Mouse (Mus musculus): ENCODE results near the gene Ppp1r3g. TPM values are rescaled to one million over a fixed set of nuclear protein-coding genes. Genes with fewer than 3 reads are reported as not detected.
A peak's percentile ranks its signal among the peaks of the same experiment; 100 is the strongest.

The Ppp1r3g gene
- polyA plus RNA-seq, 1 experiment from 2014 or later: 1.0 TPM

DNA sequence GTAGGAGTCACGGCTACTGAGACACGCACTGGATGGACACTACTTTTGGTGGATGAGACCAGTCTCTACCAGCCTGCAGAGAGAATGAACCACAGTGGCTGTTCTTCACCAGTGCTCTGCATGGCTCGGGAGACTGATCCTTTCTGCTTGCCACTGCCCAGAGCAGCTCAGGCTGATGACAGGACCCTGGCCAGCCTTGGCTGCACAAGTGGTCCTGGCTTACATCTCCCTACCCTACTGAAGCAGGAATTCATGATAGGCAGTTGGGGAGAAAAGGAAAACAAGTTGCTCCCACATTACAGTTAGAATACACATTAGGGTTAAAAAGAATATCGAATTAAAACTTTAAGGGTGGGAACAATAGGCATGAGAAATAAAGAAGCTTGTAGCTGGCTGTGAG lies 39.0 kb downstream of the Ppp1r3g start:
- 80% methylated on average over 4 of the region's 4 CpGs for whole genome bisulfite sequencing

GRCm38 (mm10) chr13:36000798-36001197 lies 42.2 kb downstream of the Ppp1r3g start:
- Histone ChIP-seq H3K4me3 (replicated peaks) (no peak overlapping the region), H3K27ac (no peak overlapping the region), H3K9me3 (replicated peaks) (no peaks in the 10 kb centered on the region), H3K4me2 (no peak overlapping the region), H3K27me3 (no peaks in the 10 kb centered on the region), H3K4me1 (0 out of 2 replicates have a peak, but pooled peaks cover 5% of the 10 kb centered on the region), H3K9ac (no peak overlapping the region), H3K36me3 (no peaks in the 10 kb centered on the region)
- ATAC-seq (replicated peaks; ENCODE audit: low FRiP score): no peak
- 73% methylated on average over 1 of the region's 1 CpGs for WGBS

More for the DNA sequence above, 39.0 kb downstream of the Ppp1r3g start:
- no peak overlapping the region for H3K4me2 ChIP-seq
- no peak overlapping the region for H3K4me3 ChIP-seq (replicated peaks)
- no peak for ATAC-seq (replicated peaks; ENCODE audit: low FRiP score)
- no peaks in the 10 kb centered on the region for H3K27me3 ChIP-seq
- no peaks in the 10 kb centered on the region for H3K36me3 ChIP-seq
- no peak overlapping the region for H3K27ac ChIP-seq
- no peak overlapping the region for H3K9ac ChIP-seq
- H3K4me1 ChIP-seq: 0 out of 2 replicates have a peak, but pooled peaks cover 5% of the 10 kb centered on the region
- H3K9me3 ChIP-seq (replicated peaks): no peaks in the 10 kb centered on the region

GRCm38 (mm10) chr13:36009981-36010380 lies 51.3 kb downstream of the Ppp1r3g start:
- H3K4me2 ChIP-seq: no peak overlapping the region
- no peaks in the 10 kb centered on the region for H3K36me3 ChIP-seq
- no peak overlapping the region for H3K27ac ChIP-seq
- 75% methylated on average over 2 of the region's 2 CpGs for WGBS
- H3K4me1 ChIP-seq: no peaks in the 10 kb centered on the region
- no peaks in the 10 kb centered on the region for H3K27me3 ChIP-seq
- H3K9ac ChIP-seq: no peak overlapping the region
- H3K9me3 ChIP-seq (replicated peaks): no peaks in the 10 kb centered on the region
- no peak for ATAC-seq (replicated peaks; ENCODE audit: low FRiP score)
- H3K4me3 ChIP-seq (replicated peaks): no peak overlapping the region

DNA sequence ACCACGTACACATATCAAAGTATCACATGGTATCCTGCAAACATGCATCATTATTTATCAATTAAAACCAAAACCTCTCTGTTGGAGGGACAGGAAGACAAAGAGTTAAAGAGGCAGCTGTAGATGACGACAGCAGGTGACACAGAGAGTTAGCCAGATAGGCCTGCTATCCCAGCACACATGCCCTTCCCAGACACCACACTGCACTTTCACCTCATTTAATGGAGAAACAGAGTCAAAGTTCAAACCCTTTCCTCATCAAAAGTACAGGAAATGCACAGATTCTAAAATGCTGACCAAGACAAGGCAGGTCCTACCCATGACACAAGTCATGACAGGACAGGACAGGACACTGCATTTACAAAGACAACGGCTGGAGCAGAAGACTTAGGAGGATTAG lies 57.0 kb downstream of the Ppp1r3g start:
- H3K4me3 ChIP-seq (replicated peaks): no peak overlapping the region
- WGBS: 66% methylated on average over 3 of the region's 3 CpGs
- no peak for ATAC-seq (replicated peaks; ENCODE audit: low FRiP score)

DNA sequence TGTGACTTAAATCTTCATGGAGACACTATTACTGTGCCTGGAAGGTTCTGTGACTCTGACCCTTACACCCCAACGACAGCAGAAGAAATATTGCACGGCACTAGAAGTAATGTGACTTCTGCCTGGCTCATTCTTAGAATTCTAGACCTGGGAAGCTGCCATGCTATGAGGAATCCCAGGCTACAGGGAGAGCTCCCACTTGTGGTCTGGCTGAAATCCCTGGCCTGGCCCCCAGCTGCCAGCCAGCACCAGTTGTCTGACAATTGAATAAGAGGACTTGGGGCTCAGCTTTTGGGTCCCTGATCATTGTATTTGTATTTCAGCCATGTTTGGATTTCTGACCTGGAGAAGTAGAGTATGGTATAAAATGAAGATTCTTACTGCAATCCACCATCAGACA lies 59.4 kb downstream of the Ppp1r3g start:
- no peak overlapping the region for H3K9ac ChIP-seq
- H3K27me3 ChIP-seq: no peaks in the 10 kb centered on the region
- no peak overlapping the region for H3K4me2 ChIP-seq
- ATAC-seq (replicated peaks; ENCODE audit: low FRiP score): no peak
- no peaks in the 10 kb centered on the region for H3K36me3 ChIP-seq
- WGBS: 60% methylated on average over 2 of the region's 2 CpGs
- no peak overlapping the region for H3K4me3 ChIP-seq (replicated peaks)
- H3K9me3 ChIP-seq (replicated peaks): no peaks in the 10 kb centered on the region
- no peak overlapping the region for H3K27ac ChIP-seq
- H3K4me1 ChIP-seq: peaks cover 13% of the 10 kb centered on the region

More for the DNA sequence above, 57.0 kb downstream of the Ppp1r3g start:
- H3K9ac ChIP-seq: no peak overlapping the region
- H3K27me3 ChIP-seq: no peaks in the 10 kb centered on the region
- H3K27ac ChIP-seq: no peak overlapping the region
- H3K4me1 ChIP-seq: peaks cover 13% of the 10 kb centered on the region
- no peaks in the 10 kb centered on the region for H3K9me3 ChIP-seq (replicated peaks)
- no peak overlapping the region for H3K4me2 ChIP-seq
- no peaks in the 10 kb centered on the region for H3K36me3 ChIP-seq

DNA sequence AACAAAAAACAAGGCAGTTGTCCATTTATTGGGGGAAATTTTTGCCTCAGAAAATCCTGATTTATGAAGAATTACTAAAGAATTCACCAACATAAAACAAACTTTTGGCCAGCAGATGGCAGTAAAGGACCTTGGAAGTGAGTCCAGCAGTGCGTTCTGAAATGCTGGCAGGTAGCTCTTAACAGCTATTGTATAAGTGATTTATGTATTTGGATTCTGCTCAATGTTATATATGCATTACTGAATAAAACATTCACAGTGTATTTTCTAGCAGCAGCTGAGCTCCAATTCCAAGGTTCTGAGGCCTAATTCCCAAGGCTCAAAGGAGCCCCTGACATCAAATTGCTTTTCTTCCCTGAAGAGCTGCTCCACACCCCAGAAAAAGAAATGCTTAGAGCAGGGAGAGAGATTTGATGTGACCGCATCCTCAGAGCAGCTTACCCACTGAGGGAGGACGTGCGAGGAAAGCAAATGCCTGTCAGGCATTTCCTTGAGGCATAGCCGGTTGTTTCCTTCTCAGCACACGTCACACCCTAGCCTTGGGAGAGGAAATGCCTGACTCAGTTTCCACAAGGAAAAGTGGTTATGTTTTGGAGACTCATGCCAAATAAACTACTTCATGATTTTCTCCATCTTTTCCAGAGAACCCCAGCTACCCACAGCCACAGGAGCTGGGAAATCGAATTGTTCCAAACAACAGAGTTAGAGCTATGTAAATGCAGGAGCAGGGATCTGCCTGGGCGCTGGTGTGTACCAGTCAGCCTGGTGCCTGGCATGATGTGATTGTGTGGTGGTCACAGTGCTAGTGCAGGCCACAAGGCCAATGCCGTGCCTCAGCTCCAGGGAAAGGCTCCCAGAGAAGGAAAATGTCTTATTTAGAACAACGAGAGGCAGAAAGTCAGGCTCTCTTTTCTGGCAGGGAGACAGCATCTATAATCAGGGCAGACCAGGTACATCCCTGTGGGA lies 61.0 kb downstream of the Ppp1r3g start:
- Histone ChIP-seq H3K36me3 (no peaks in the 10 kb centered on the region), H3K4me3 (replicated peaks) (no peak overlapping the region), H3K27ac (no peak overlapping the region), H3K4me2 (no peak overlapping the region), H3K9ac (no peak overlapping the region), H3K9me3 (replicated peaks) (no peaks in the 10 kb centered on the region), H3K27me3 (no peaks in the 10 kb centered on the region), H3K4me1 (peaks cover 13% of the 10 kb centered on the region)
- WGBS: 58% methylated on average over 10 of the region's 10 CpGs
- ATAC-seq (replicated peaks; ENCODE audit: low FRiP score): 0 out of 2 replicates have a peak, but pooled peaks have one; percentile 52

Other genes with a start within 250 kb of the Ppp1r3g start
- 16.3 and 17.2 TPM in 2 replicates for gene Rpp40, start 52.5 kb upstream of the Ppp1r3g start, polyA plus RNA-seq (2015; fragmentation: Nextera tagmentation; extraction: Ambion mirVana)
- 35.8 and 38.8 TPM in 2 replicates for gene Fars2, start 158.6 kb downstream of the Ppp1r3g start, polyA plus RNA-seq (2015; fragmentation: Nextera tagmentation; extraction: Ambion mirVana)
- gene Lyrm4, start 158.7 kb downstream of the Ppp1r3g start, polyA plus RNA-seq (2015; fragmentation: Nextera tagmentation; extraction: Ambion mirVana): 23.3 and 26.0 TPM in 2 replicates